Mouse (Mus musculus): ENCODE measurements at regions not wholly inside any gene's neighbourhood (a gene's known extent, or its start where the extent isn't known, plus 50 kb on each side); places are given as distances from the start of the nearest gene placed in this dataset.
A peak's percentile ranks its signal among the peaks of the same experiment; 100 is the strongest.

DNA sequence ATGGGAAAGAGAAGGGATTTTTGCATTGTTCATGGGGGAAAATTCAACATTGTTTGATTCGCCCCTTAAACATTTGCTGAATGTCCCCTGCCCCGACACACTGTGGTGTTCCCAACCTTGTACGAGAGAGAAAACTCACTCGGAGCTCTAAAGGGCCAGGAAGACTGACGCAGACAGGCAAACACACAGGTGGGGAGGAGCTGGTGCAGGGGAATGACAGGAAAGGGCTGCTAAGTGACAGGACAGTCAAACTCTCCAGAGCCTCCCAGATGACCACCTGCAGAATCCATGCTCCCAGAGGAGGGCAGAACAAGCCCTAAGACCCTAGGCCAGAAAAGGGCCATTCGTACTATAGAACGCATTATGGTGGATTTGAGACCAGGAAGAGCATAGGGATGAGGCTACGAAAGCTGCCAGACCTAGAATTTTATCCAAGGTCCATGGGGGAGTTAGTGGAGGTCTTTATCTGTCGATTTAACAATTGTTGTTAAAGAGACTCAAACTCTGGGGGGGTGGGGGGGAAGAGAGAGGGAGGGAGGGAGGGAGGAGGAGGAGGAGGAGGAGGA is 94.6 kb upstream of the Pabpc6 start:
- DNase-seq (ENCODE audit: low spot score): no peak

DNA sequence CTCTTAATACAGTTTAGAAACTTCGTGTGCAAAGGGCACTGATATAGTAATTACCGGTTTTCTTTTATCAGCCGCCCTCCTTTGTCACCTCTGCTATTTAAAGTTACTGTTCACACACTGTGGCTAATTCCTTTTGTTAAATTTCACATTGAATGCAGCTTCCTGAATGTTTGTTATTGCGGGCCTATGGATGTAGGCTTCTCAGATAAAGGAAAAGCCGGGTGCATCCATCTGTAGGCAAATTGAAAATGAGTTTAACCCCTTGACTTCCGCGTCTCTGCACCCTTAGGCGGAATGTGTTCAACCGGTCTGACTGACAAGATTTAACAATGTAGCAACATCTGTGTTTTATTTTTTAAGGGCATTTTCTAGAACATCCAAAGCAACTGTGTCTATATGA is 93.6 kb upstream of the Pabpc6 start:
- no peak for DNase-seq (ENCODE audit: low spot score)

DNA sequence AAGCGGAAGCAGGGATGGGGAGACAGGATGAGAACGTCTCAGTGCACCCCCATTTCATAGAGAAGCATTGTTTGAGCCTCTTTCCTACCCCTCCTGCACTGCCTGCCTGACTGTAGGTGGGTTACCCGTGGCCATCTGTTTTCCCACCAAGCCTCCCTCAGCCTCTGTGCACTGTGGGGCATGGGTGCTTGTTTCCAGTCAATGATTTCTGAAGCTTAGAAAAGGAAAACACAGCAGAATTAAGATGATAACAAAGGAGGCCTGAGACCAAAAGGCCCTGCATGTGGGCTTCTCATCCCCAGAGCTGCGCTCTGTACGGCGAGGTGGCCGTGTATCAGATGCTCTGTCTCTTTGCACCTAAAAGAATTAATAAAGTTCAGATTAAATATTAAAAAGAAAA is 92.9 kb upstream of the Pabpc6 start:
- DNase-seq (ENCODE audit: low spot score): no peak

DNA sequence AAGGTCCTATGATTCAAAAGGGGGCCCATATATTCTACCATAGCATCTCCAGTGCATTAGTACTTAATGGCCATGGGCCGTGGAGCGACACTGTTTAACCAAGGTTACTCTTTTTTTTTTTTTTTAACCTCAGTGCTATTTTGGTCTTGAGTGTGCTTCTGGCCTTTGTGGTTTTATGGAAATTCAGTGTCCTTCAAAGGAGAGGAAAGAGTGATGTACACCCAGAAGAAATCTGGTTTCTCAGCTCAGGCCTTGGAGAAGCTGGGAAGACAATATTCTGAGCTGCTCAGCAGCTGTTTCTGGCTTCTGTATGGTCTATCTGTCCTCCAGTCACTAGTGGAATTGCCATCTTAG is 91.2 kb upstream of the Pabpc6 start:
- DNase-seq (ENCODE audit: low spot score): no peak

DNA sequence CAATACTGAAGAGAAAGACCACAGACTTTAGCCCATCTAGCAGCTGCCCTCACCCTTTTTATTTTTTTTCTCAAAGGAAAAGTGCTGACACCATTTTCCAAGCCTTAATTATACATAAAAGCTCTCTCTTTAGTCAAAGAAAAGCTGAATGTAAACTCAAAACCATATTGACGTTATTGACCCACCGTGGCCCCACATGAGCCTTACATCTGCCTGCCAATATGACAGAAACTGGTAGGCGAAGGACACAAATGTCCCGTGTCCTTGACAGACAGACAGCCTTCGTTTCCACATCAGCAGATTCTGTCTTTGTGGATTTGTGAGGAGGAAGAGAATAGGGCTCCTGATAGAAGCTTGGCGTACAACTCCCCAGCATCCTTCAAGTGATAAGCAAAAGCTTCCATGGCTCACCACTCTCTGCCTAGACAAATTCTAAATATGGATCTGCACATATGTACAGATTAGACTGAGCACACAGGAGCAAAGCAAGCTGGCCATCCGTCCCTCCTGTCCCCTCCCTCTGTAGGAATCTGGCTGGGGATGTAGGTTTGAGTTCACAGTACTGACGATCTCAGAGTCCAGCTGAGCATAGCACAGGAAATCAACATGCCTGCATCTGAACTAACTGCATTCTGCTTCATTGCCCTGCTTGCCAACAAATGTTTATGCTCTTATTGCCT is 90.6 kb upstream of the Pabpc6 start:
- no peak for DNase-seq (ENCODE audit: low spot score)

DNA sequence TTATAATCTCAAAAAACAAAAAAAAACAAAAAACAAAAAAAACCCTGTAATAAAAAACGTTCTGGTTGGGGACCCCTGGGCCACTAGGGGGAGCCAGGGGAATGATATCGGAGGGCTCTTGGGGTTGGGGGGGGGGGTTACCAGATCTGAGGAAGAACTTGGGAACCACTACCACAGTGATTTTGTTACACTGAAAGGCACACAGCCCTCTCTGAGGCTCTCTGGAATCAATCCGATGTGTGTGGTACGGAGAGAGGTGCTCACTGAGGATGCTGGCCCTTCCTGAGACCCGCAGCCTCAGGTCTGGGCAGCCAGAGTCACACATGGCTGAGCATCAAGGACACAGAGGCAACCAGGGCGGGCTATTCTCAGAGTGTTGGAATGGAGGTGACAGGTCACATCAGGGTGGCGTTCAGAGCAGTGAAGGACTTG is 89.9 kb upstream of the Pabpc6 start:
- peak; percentile 58 for DNase-seq (ENCODE audit: low spot score)

DNA sequence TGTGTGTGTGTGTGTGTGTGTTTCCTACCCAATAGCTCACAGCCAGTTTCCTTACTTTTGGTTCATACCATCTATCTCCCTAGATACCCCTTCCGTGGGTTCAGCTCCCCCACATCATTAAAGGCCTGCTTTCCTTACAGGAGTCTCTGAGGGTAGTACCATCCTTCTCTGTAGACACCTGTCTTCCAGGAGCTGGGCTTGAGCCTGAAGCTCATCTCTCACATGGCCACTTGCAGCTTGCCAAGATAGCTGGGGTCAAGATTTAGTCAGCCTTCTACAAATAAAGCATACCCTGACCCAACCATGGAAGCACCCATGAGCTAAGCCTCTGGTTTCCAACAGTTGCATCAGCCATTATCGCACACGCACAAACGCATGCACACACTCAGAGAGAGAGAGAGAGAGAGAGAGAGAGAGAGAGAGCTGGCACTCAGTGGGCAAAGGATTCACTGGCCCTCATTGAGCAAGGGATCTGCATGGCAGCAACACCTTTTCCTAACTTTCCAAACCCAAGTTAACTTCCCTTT is 88.3 kb upstream of the Pabpc6 start:
- no peak for DNase-seq (ENCODE audit: low spot score)

DNA sequence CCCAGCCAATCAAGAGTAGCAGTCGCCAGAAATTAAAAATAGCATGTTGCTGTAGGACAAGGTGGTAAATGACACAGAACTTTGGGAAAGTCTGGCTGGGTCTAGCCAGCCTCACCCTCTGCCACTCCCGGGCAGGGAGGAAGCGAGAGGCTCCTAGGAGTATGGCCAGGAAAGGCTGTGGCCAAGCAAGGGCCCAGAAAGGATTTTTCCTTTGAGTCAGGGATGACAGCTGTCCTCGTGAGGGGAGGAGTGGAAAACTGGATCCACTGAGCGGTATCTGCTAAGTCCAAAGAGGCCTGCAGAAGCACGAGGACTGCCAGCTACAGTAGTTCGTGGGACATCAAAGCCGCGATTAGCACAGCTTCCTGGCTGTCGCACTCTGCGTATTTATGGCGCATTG is 87.2 kb upstream of the Pabpc6 start:
- DNase-seq (ENCODE audit: low spot score): no peak

DNA sequence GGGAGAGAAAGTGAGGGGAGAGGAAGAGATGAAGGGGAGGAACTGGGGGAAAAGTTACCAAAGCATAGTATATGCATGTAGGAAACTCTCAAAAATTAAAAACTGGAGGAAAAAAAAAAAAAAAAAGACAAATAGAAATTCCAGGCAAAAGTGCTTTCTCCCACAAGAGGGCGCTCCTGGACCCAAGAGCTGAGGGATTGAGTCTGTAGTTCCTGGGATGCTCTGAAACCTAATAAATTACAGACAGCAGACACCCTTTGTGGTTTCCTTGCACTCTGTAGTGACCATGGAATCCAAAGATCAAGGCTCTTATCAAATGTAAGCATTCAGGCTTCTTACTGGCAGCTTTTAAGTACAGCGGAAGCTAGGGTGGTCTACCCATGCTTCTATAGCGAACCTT is 86.7 kb upstream of the Pabpc6 start:
- peak; percentile 79 for DNase-seq (ENCODE audit: low spot score)

DNA sequence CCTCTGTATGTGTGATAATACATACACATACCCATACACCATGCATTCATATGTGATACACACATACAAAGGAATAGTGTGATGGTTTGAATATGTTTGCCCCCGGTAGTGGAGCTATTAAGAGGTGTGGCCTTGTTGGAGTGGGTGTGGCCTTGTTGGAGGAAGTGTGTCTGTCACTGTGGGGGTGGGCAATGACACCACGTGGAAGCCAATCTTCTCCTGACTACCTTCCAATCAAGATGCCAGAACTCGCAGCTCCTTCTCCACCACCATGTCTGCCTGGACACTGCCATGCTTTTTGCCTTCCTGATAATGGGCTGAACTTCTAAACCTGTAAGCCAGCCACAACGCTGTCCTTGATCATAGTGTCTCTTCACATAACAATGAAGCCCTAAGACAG is 86.1 kb upstream of the Pabpc6 start:
- no peak for DNase-seq (ENCODE audit: low spot score)

DNA sequence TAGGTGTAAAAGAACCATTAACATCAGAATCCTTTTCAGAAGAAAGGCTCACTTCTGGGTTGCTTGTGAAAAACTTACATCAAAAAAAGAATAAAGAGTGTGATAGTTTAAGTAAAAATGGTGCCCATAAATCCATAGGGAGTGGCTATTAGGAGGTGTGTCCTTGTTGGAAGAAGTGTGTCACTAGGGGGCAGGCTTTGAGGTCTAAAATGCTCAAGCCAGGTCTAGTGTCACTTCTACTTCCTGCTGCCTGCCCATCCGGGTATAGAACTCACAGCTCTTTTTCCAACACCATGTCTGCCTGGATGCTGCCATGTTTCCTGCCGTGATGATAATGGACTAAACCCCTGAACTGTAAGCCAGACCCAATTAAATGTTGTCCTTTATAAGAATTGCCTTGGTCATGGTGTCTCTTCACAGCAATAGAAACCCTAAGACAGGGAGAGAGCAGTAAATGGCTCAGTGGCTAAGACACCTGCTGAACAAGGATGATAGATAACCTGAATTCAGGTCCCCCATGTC is 85.4 kb upstream of the Pabpc6 start:
- no peak for DNase-seq (ENCODE audit: low spot score)

DNA sequence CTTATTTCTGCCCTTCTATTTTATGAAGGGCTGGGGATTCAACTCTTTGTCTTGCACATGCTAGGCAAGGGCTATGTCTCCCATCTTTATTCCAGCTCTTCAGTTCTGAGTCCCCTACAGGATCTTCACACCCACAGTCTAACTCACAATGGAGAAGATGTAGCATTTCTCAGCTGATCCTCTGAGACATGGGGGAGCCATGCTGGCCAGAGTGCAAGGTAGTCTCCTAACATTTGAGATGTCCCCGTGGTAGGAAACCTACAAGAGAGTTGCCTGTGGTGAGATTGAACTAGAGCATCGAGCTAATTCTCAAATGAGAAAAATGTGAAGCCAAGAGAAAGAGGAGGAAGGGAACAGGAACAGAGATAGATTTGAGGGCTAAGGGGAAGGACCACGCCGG is 83.3 kb upstream of the Pabpc6 start:
- DNase-seq (ENCODE audit: low spot score): no peak

DNA sequence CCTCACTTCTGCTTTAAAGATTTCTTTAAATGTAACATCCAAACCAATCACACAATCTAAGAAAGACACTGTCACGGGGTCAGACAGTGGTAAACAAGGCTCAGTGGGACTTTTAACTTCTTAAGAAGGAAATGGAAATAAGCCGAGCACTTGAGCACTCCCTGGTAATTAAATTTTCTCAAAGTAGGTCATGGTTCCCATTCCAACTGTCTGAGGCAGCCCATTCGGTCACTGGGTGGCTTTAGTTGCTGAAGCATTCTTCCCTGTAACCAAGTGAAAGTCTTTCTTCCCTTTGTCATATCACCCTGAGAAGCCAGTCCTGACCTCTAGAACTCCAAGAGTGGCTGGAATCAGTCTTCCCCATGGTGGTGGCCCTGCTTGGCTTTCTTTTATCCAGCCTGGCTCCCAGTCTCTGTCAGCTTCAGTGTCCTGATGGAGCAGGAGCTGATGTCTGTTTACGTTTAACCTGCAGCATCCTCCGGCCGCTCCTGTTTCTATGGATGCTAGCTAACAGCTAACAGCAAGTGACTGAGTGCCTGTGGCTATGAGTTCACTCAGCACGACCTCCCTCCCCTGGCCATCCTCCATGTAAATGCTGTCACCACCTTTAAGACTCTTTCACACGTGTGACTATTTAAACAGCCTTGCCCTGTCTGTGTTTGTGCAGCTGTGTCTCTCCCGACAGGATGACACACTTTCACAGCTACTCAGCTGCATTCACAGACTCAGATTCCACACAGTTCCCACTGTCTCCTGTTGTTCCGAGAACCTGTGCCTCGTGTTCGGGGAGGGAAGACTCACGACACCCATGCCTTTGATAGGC is 82.0 kb upstream of the Pabpc6 start:
- DNase-seq (ENCODE audit: low spot score): no peak

DNA sequence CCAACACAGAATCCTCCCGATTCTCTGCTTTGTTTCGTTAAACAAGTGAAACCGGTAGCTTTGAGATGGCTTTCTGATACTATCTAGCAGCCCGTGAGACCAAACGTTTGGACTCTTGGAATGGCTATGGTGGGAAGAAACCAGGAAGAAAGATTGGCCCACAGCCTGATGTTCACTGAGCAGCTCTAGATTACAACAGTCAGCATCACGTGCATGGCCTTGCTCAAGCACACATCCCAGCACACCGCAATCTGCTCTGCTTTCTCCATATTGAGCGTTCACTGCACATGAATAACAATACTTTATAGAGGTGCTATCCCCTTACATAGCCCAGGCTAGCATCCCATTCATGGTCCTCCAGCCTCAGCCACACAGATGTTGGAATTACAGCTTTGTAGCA is 80.5 kb upstream of the Pabpc6 start:
- no peak for DNase-seq (ENCODE audit: low spot score)

DNA sequence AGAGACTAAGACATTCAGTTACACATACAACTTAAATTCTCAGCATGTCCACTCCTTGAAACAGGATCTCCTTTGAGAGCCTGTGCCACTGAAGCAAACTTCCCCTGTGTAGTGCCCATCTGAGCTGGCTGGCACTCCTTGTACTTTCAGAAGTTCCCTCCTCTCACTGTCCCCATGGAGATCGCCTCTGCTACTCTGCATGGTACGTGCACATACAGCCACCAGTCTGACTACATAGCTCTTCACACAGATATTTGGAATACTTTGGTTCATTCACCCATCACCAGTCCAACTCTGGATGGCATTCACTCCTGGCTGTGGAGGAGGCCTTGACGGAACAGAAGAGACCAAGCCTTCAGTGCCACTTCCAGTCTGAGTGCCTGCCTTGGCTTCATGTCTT is 79.8 kb upstream of the Pabpc6 start:
- no peak for DNase-seq (ENCODE audit: low spot score)

DNA sequence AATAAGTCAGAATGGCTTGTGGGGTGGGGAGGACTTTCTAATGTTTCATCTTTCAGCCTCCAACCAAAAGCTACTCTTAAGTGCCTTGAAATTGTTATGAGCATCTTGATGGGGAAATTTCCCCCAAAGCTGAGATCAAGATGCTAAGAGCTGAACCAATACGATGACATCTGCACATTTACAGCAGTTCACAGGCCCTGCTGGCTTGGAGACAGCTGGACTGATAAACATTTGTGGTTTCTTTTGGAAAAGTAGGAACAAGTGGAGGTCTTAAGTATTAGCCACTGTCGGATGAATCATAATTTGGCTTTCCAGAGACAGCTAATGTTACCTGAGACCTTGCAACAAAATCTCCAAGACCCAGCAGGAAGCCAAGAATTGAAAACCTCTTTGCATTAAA is 78.4 kb upstream of the Pabpc6 start:
- DNase-seq (ENCODE audit: low spot score): no peak

DNA sequence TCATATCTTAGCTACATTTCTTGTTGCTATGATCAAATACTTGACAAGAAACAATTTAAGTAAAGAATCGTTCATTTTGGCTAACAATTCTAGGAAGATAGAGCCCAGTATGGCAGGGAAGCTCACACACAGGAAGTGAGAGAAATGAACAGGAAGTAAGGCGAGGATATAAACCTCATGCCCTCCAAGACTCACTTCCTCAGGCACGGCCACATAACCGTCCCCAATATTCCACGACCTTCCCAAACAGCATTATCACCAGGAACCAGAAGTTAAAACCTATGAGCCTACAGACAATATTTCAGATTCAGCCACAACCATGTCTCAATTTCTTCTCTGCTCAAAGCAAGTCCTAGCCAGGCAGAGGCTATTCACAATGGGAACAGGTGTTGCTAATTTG is 73.8 kb upstream of the Pabpc6 start:
- DNase-seq (ENCODE audit: low spot score): no peak

DNA sequence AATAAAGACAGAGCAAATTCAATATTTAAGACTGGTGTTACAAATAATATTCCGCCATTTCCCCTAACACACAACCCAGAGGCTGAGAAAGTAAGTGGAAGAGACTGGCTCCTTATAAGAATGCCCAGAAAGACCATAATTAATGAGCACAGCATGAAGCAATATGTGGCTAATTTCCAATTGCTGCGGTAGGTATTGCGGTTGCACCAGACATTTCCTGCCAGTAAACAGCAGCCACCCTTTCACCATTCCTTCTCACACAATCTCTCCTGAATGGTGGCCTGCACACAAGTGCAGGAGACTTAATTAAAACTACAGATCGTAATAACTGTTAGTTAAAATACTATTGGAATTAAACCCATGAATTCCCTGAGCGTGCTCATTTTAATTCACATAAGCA is 71.8 kb upstream of the Pabpc6 start:
- DNase-seq (ENCODE audit: low spot score): no peak

DNA sequence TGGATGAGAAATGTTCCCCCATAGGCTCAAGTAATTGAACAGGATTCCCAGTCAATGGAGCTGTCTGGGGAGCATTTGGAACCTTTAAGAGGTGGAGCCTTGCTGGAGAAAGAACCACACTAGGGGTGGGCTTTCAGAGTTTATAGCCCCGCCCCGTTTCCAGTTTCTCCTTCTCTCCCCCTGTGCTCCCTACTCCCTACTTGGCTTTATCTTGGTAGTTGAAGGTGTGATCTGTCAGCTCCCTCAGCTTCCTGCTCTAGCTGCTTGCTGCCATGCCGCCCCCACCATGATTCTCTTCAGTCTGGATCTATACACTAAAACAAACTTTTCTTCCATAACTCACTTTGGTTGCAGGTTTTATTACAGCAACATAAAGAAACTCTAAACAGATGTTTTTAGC is 59.5 kb upstream of the Pabpc6 start:
- DNase-seq (ENCODE audit: low spot score): no peak

DNA sequence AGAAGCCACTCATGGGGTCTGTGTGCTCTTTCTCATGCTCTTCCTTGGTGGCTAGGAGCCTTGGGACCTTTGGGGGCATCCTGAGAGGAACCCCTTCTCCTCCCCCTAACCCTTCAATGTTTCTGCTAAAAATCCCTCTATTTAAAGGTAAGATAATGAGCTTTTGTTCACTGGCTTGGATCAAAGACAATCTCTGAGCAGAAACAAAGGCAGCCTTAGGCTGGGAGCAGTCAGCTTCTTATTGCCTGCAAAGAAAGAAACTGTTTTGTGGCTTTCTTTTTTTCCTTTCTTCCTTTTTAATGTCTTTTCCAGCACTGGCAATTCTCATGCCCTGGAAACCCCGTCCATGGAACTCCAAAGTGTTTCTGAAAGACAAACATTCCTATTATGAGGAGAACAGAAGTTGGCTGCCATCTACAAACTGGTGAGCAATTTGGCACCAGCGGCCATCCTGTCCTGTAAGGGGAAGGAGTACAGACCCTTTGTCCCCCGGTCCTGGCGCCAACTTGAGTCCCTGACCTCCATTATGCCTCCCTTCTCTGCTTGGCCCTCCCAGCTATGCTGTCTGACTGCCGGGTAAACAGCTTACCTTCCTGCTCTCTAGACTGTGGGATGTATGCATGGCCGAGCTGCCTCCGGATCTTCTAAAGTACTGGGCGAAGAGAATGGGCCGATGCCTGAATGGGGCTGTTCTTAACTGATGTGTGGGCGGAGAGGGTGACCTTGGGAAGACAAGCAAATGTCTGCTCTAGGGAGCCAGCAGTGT is 56.4 kb upstream of the Pabpc6 start:
- DNase-seq (ENCODE audit: low spot score): peak; percentile 59

DNA sequence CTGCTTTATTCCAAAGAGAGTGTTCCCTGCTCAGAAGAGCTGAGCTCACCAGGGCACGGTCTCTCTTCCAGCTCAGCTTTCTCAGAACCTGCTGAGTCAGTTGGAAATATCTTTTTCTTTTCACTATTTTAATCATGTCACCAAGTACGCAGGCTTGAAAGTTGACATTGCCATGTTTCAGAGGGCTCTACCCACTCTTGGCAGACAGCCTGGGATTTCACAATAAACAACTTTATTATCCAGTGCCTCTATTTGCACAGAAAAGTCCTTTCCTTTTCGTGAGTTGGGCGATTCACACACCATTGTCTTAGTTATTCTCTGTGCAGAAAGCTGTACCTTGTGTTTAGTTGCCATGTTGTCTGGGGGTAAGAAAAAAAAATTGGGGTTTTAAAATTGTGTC is 54.0 kb upstream of the Pabpc6 start:
- peak; percentile 23 for DNase-seq (ENCODE audit: low spot score)

DNA sequence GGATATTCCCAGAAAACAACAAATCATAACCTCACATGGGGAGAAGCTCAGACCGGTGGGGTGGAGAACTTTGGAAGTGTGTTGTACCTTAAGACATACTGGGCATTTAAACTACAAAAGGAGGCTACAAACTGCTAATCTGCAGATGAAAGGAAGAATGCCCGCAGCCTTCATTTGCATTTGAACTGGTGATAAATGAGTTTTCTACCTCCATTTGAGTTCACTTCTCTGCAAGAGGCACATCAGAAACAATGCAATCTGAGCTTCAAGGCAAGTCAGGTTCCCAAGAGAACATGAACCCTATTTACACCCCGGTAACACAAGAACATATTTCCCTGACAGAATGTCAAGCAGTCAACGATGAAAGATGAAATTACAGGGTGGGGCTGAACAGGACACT is 53.2 kb upstream of the Pabpc6 start:
- DNase-seq (ENCODE audit: low spot score): no peak

Measured in layer of hippocampus, adult 11-12 months (tissue).